Mouse (Mus musculus): ENCODE results near the gene Pdgfc. TPM values are rescaled to one million over a fixed set of nuclear protein-coding genes. Genes with fewer than 3 reads are reported as not detected.
A peak's percentile ranks its signal among the peaks of the same experiment; 100 is the strongest.

Pdgfc gene
- polyA plus RNA-seq, 1 experiment from 2014 or later: 7.2 TPM

- Histone ChIP-seq H3K27me3 (ENCODE audit: control insufficient read depth, insufficient read depth, low read length) (no peaks in the 10 kb centered on the region), H3K4me3 (ENCODE audit: low read depth, low read length) (no peak overlapping the region), H3K27ac (ENCODE audit: low read depth, low read length) (no peak overlapping the region), H3K4me1 (ENCODE audit: control insufficient read depth, insufficient read depth, low read length) (no peaks in the 10 kb centered on the region), H3K9ac (ENCODE audit: low read length) (no peak overlapping the region), H3K36me3 (ENCODE audit: control insufficient read depth, insufficient read depth, low read length) (no peaks in the 10 kb centered on the region), H3K4me2 (no peak overlapping the region), H3K9me3 (ENCODE audit: control insufficient read depth, low read length) (no peaks in the 10 kb centered on the region)
- ATAC-seq (ENCODE audit: low FRiP score) (no peak), DNase-seq (ENCODE audit: low spot score, missing footprints) (no peak)
- 85% methylated on average over 9 of the region's 9 CpGs for WGBS
Observed at GRCm38 (mm10) chr3:81025568-81026213, 10.5 kb upstream of the Pdgfc start.

DNA sequence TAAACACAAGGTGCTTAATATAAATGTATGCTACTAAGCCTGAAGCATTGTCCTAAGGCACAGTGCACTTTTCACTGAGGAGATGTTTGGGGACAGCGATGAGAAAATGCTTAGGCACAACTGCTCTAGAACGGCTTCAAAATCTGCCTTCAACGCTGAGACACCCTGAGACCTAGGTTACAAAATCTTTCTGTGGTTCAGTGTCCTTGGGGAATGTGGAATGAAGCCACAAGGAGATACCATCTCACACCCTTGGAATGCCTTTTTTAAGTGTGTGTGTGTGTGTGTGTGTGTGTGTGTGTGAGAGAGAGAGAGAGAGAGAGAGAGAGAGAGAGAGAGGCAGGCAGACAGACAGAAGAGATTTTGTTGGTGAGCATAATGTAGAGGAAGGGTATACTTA, 7.9 kb upstream of the Pdgfc start:
- ATAC-seq (ENCODE audit: low FRiP score) (no peak), DNase-seq (ENCODE audit: low spot score, missing footprints) (no peak)
- H3K27ac ChIP-seq (ENCODE audit: low read depth, low read length): no peak overlapping the region
- H3K9ac ChIP-seq (ENCODE audit: low read length): no peak overlapping the region
- no peaks in the 10 kb centered on the region for H3K4me1 ChIP-seq (ENCODE audit: control insufficient read depth, insufficient read depth, low read length)
- H3K4me2 ChIP-seq: no peak overlapping the region
- no peak overlapping the region for H3K4me3 ChIP-seq (ENCODE audit: low read depth, low read length)
- no peaks in the 10 kb centered on the region for H3K9me3 ChIP-seq (ENCODE audit: control insufficient read depth, low read length)
- H3K27me3 ChIP-seq (ENCODE audit: control insufficient read depth, insufficient read depth, low read length): no peaks in the 10 kb centered on the region
- H3K36me3 ChIP-seq (ENCODE audit: control insufficient read depth, insufficient read depth, low read length): no peaks in the 10 kb centered on the region
- 91% methylated on average over 3 of the region's 3 CpGs for WGBS

DNA sequence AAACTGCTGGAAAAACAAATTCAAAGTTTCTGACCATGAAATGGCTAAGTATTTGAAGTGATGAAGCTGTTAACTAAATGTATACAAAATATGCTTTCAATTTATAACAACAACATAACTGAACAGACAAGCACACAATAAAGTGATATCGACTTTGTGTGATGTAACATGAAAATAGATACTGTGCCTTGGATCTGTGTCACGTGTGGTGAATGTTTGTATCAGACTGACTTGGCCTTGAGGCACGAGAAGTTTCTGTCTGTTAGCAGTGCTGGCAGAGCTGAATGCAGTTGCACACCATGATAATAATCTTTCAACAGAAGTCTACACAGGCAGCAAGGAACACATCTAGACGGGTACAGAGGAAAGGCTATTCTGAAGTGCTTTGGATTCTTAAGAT, 6.9 kb upstream of the Pdgfc start:
- WGBS: 70% methylated on average over 4 of the region's 4 CpGs
- Histone ChIP-seq H3K4me3 (ENCODE audit: low read depth, low read length) (no peak overlapping the region), H3K36me3 (ENCODE audit: control insufficient read depth, insufficient read depth, low read length) (no peaks in the 10 kb centered on the region)

GRCm38 (mm10) chr3:81029909-81030308, 6.3 kb upstream of the Pdgfc start:
- H3K36me3 ChIP-seq (ENCODE audit: control insufficient read depth, insufficient read depth, low read length): no peaks in the 10 kb centered on the region
- H3K4me3 ChIP-seq (ENCODE audit: low read depth, low read length): no peak overlapping the region
- H3K9me3 ChIP-seq (ENCODE audit: control insufficient read depth, low read length): no peaks in the 10 kb centered on the region
- ATAC-seq (ENCODE audit: low FRiP score) (no peak), DNase-seq (ENCODE audit: low spot score, missing footprints) (no peak)
- 60% methylated on average over 3 of the region's 3 CpGs for WGBS
- no peaks in the 10 kb centered on the region for H3K4me1 ChIP-seq (ENCODE audit: control insufficient read depth, insufficient read depth, low read length)
- no peak overlapping the region for H3K9ac ChIP-seq (ENCODE audit: low read length)
- no peak overlapping the region for H3K27ac ChIP-seq (ENCODE audit: low read depth, low read length)
- H3K27me3 ChIP-seq (ENCODE audit: control insufficient read depth, insufficient read depth, low read length): no peaks in the 10 kb centered on the region
- no peak overlapping the region for H3K4me2 ChIP-seq

More for the DNA sequence above, 6.9 kb upstream of the Pdgfc start:
- Histone ChIP-seq H3K9ac (ENCODE audit: low read length) (no peak overlapping the region), H3K4me2 (no peak overlapping the region), H3K27me3 (ENCODE audit: control insufficient read depth, insufficient read depth, low read length) (no peaks in the 10 kb centered on the region), H3K27ac (ENCODE audit: low read depth, low read length) (no peak overlapping the region), H3K4me1 (ENCODE audit: control insufficient read depth, insufficient read depth, low read length) (no peaks in the 10 kb centered on the region), H3K9me3 (ENCODE audit: control insufficient read depth, low read length) (no peaks in the 10 kb centered on the region)
- no peak for ATAC-seq (ENCODE audit: low FRiP score)
- no peak for DNase-seq (ENCODE audit: low spot score, missing footprints)

DNA sequence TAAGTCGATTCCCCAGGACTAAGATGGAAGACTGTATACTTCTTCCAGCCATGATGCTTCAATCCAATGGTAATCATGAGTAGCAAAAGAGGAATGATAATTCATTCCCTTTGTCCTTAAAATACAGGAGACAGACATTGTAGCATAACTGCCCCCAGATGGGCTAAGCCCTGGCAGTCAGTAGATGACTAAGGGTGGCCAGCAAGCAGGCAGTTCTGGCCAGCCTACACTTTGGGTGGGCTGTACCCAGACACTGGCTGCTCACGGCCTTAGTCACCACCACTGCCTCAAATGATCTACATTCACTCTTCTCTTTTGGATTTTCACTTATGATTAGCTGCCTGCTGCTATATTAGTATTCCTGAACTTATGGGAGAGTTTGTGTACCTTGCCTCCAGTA, 5.9 kb upstream of the Pdgfc start:
- no peaks in the 10 kb centered on the region for H3K4me1 ChIP-seq (ENCODE audit: control insufficient read depth, insufficient read depth, low read length)
- 81% methylated on average over 2 of the region's 2 CpGs for WGBS
- H3K27ac ChIP-seq (ENCODE audit: low read depth, low read length): no peak overlapping the region
- no peaks in the 10 kb centered on the region for H3K9me3 ChIP-seq (ENCODE audit: control insufficient read depth, low read length)
- ATAC-seq (ENCODE audit: low FRiP score) (no peak), DNase-seq (ENCODE audit: low spot score, missing footprints) (no peak)
- no peak overlapping the region for H3K4me3 ChIP-seq (ENCODE audit: low read depth, low read length)
- no peaks in the 10 kb centered on the region for H3K36me3 ChIP-seq (ENCODE audit: control insufficient read depth, insufficient read depth, low read length)
- H3K9ac ChIP-seq (ENCODE audit: low read length): no peak overlapping the region
- no peaks in the 10 kb centered on the region for H3K27me3 ChIP-seq (ENCODE audit: control insufficient read depth, insufficient read depth, low read length)
- no peak overlapping the region for H3K4me2 ChIP-seq

GRCm38 (mm10) chr3:81032014-81032413, 4.2 kb upstream of the Pdgfc start:
- Histone ChIP-seq H3K4me2 (no peak overlapping the region), H3K27me3 (ENCODE audit: control insufficient read depth, insufficient read depth, low read length) (no peaks in the 10 kb centered on the region), H3K4me3 (ENCODE audit: low read depth, low read length) (no peak overlapping the region), H3K9me3 (ENCODE audit: control insufficient read depth, low read length) (no peaks in the 10 kb centered on the region), H3K4me1 (ENCODE audit: control insufficient read depth, insufficient read depth, low read length) (0 out of 2 replicates have a peak, but pooled peaks cover 2% of the 10 kb centered on the region), H3K27ac (ENCODE audit: low read depth, low read length) (no peak overlapping the region), H3K36me3 (ENCODE audit: control insufficient read depth, insufficient read depth, low read length) (no peaks in the 10 kb centered on the region), H3K9ac (ENCODE audit: low read length) (no peak overlapping the region)
- WGBS: 52% methylated on average over 4 of the region's 4 CpGs
- DNase-seq (ENCODE audit: low spot score, missing footprints): no peak
- ATAC-seq (ENCODE audit: low FRiP score): no peak

- no peaks in the 10 kb centered on the region for H3K9me3 ChIP-seq (ENCODE audit: control insufficient read depth, low read length)
- DNase-seq (ENCODE audit: low spot score, missing footprints) (no peak), ATAC-seq (ENCODE audit: low FRiP score) (no peak)
- no peak overlapping the region for H3K4me2 ChIP-seq
- H3K27ac ChIP-seq (ENCODE audit: low read depth, low read length): no peak overlapping the region
- no peaks in the 10 kb centered on the region for H3K27me3 ChIP-seq (ENCODE audit: control insufficient read depth, insufficient read depth, low read length)
- 55% methylated on average over 6 of the region's 6 CpGs for WGBS
- 0 out of 2 replicates have a peak, but pooled peaks cover 2% of the 10 kb centered on the region for H3K4me1 ChIP-seq (ENCODE audit: control insufficient read depth, insufficient read depth, low read length)
- H3K4me3 ChIP-seq (ENCODE audit: low read depth, low read length): no peak overlapping the region
- no peaks in the 10 kb centered on the region for H3K36me3 ChIP-seq (ENCODE audit: control insufficient read depth, insufficient read depth, low read length)
- no peak overlapping the region for H3K9ac ChIP-seq (ENCODE audit: low read length)
Observed at GRCm38 (mm10) chr3:81034336-81035102, 1.7 kb upstream of the Pdgfc start.

GRCm38 (mm10) chr3:81036554-81037311, 517 bp downstream of the Pdgfc start:
- under 1% methylated on average over 51 of the region's 68 CpGs for WGBS
- H3K36me3 ChIP-seq (ENCODE audit: control insufficient read depth, insufficient read depth, low read length): no peaks in the 10 kb centered on the region
- H3K27me3 ChIP-seq (ENCODE audit: control insufficient read depth, insufficient read depth, low read length): no peaks in the 10 kb centered on the region
- H3K9me3 ChIP-seq (ENCODE audit: control insufficient read depth, low read length): no peaks in the 10 kb centered on the region
- H3K27ac ChIP-seq (ENCODE audit: low read depth, low read length): peak overlapping the region; percentile 50; the same call in 1 of the 2 replicates
- ATAC-seq (ENCODE audit: low FRiP score) (peak; percentile 94), DNase-seq (ENCODE audit: low spot score, missing footprints) (peak; percentile 93)
- 0 out of 2 replicates have a peak, but pooled peaks cover 2% of the 10 kb centered on the region for H3K4me1 ChIP-seq (ENCODE audit: control insufficient read depth, insufficient read depth, low read length)
- H3K9ac ChIP-seq (ENCODE audit: low read length): peak overlapping the region; percentile 74
- H3K4me2 ChIP-seq: peak overlapping the region; percentile 90
- H3K4me3 ChIP-seq (ENCODE audit: low read depth, low read length): peak overlapping the region; percentile 70

All from midbrain, embryonic 11.5 days (tissue).